1 mouse cellular context compared by ENCODE assay signal in the genomic region with DNA sequence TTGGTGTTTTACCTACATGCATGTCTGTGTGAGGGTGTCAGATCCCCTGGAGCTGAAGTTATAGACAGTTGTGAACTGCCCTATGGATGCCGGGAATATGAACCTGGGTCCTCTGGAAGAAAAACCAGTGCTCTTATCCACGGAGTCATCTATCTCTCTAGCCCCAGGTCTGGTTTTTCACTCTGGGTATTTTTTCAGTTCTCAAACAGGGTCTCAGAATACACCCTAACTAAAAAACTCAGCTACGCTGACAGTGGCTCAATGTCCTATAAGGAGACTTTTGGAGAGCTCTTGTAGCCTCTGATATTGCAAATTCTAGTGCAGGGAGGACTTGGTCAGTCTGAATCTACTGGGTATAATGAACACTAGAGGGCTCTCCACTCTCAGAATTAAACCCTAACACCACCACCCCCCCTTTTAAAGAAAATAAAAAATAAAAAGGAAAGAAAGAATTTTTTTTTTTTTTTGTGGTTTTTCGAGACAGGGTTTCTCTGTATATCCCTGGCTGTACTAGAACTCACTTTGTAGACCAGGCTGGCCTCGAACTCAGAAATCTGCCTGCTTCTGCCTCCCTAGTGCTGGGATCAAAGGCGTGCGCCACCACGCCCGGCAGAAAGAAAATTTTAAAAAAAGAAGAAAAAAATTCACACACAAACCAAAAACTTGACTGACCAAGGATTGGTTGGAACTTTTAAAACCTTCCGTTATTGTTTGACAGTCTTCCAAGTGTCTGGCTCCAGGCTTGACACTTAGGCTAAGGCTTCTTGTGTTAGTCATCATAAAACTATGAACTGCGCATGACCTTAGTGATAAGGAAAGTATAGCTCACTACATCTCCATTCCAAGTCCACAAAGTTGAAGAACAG.
TF ChIP-seq lines count a peak whose summit lies in the region.

No protein-coding gene starts in this region.

TF ChIP-seq in MEL, 35 proteins besides CTCF, POLR2A, EP300 and RAD21:
- TF ChIP-seq ZC3H11A (IDR thresholded peaks at IDR 0.05; ENCODE audit: low read depth, low read length) (peak; percentile 66), ZMIZ1 (IDR thresholded peaks at IDR 0.05; ENCODE audit: low read depth, low read length) (no peak), POLR2AphosphoS5 (IDR thresholded peaks at IDR 0.05; ENCODE audit: borderline replicate concordance, low read depth, low read length) (no peak), ETS1 (IDR thresholded peaks at IDR 0.05; ENCODE audit: low read depth, low read length) (0 out of 2 replicates have a peak, but pooled peaks have one; percentile 26), TBP (IDR thresholded peaks at IDR 0.05; ENCODE audit: low read depth, low read length) (peak; percentile 71; the same call in 1 of the 2 replicates), GATA1 (IDR thresholded peaks at IDR 0.05; ENCODE audit: low read depth, low read length) (peak; percentile 72), POLR2AphosphoS2 (IDR thresholded peaks at IDR 0.05; ENCODE audit: low read length) (no peak), CHD1 (IDR thresholded peaks at IDR 0.05; ENCODE audit: low read depth, low read length) (peak; percentile 84; the same call in 1 of the 2 replicates), CHD2 (IDR thresholded peaks at IDR 0.05; ENCODE audit: low read length) (no peak), ZNF384 (IDR thresholded peaks at IDR 0.05; ENCODE audit: low read depth, low read length) (peak; percentile 89), TAL1 (IDR thresholded peaks at IDR 0.05; ENCODE audit: low read length) (no peak), USF1 (IDR thresholded peaks at IDR 0.05; ENCODE audit: low read depth, low read length) (no peak), NRF1 (IDR thresholded peaks at IDR 0.05; ENCODE audit: insufficient read depth, low read depth, low read length, poor library complexity, severe bottlenecking) (peak; percentile 67), SMC3 (IDR thresholded peaks at IDR 0.05; ENCODE audit: low read depth, low read length) (peak; percentile 78), MAFK (IDR thresholded peaks at IDR 0.05; ENCODE audit: borderline replicate concordance, low read depth, low read length) (no peak), KAT2A (conservative IDR thresholded peaks at IDR 0.05; ENCODE audit: low read depth, low read length) (no peak), ZKSCAN1 (IDR thresholded peaks at IDR 0.05; ENCODE audit: low read depth, low read length) (no peak), MEF2A (IDR thresholded peaks at IDR 0.05; ENCODE audit: extremely low read depth, insufficient replicate concordance, low read depth, low read length, poor library complexity, severe bottlenecking) (no peak), SIN3A (IDR thresholded peaks at IDR 0.05; ENCODE audit: low read length) (peak; percentile 94), UBTF (IDR thresholded peaks at IDR 0.05; ENCODE audit: borderline replicate concordance, insufficient read depth, low read depth, low read length) (no peak), E2F4 (IDR thresholded peaks at IDR 0.05; ENCODE audit: borderline replicate concordance, low read depth, low read length) (no peak), TCF12 (IDR thresholded peaks at IDR 0.05; ENCODE audit: low read depth, low read length) (peak; percentile 35; the same call in 1 of the 2 replicates), ELF1 (IDR thresholded peaks at IDR 0.05; ENCODE audit: low read depth, low read length) (no peak), MAZ (IDR thresholded peaks at IDR 0.05; ENCODE audit: low read depth, low read length) (peak; percentile 74), USF2 (IDR thresholded peaks at IDR 0.05; ENCODE audit: borderline replicate concordance in 1 of 2, insufficient read depth in 1 of 2, low read depth in 1 of 2, low read length in 2 of 2) (no peak), RCOR1 (IDR thresholded peaks at IDR 0.05; ENCODE audit: low read depth, low read length) (0 out of 2 replicates have a peak, but pooled peaks have one; percentile 27), MYC (IDR thresholded peaks at IDR 0.05; ENCODE audit: low read depth, low read length) (peak; percentile 58; the same call in 1 of the 2 replicates), NELFE (IDR thresholded peaks at IDR 0.05; ENCODE audit: low read depth, low read length) (no peak), BHLHE40 (IDR thresholded peaks at IDR 0.05; ENCODE audit: borderline replicate concordance, low read depth, low read length) (0 out of 2 replicates have a peak, but pooled peaks have one; percentile 9), JUND (IDR thresholded peaks at IDR 0.05; ENCODE audit: low read depth, low read length) (peak; percentile 74), HCFC1 (IDR thresholded peaks at IDR 0.05; ENCODE audit: low read depth, low read length) (peak; percentile 69), MAX (IDR thresholded peaks at IDR 0.05; ENCODE audit: low read length) (peak; percentile 55; the same call in 1 of the 2 replicates), MXI1 (IDR thresholded peaks at IDR 0.05; ENCODE audit: low read depth, low read length) (peak; percentile 74; the same call in 1 of the 2 replicates)
TF ChIP-seq in MEL: peak in this region for 18.
